Mouse (Mus musculus) bone marrow macrophage, adult 2 months (primary cell): ENCODE results near the gene Rrp9.

Experiments used
- CTCF ChIP-seq: IDR thresholded peaks from 2 replicates; pipeline ENCODE4 v1.5.1; 2012; ENCODE audit warnings: low read depth, mild to moderate bottlenecking, low read length, moderate library complexity
- POLR2A ChIP-seq: IDR thresholded peaks from 2 replicates; pipeline ENCODE4 v1.6.1; 2012; ENCODE audit warnings: mild to moderate bottlenecking, low read depth, low read length, borderline replicate concordance

DNA sequence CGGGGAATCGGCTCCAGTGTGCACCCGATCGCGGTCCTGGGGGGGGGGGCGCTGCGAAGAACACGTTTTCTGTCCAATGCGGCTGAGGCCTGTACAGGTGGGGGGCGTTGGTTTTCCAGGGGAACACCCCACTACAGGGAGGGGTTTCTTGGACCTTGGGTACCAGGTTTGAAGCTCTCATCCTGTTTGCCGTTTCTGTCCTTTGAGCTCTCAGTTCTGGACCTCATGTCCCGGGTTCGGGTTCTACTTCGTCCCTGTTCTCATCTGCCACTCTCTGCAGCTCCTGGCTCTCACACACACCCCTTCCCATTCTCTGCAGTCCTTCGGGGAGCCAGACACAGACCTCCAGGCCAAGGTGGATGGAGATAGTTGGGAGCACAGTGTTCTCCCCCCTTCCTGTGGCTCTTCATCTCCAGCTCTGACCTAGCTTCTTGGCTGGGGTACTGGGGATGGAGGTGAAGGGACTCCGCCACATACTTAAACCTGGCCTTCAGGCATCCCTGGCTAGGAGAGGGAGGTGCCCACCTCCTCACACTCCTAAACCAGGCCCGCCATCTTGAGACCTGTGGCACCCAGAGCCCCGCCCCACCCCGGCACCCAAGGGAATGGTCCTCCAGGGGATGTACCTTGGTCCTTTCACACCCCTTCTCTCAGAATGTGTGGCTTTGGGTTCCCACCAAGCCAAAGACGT is 21.5 kb upstream of the Rrp9 start:
- TF ChIP-seq CTCF (no peak), POLR2A (no peak)
